Mouse (Mus musculus) liver, postnatal 0 days (tissue): ENCODE measurements around the gene Lenep. TPM values are rescaled to one million over a fixed set of nuclear protein-coding genes. Genes with fewer than 3 reads are reported as not detected.

Experiments
- ATAC-seq: fragments of 200-750 bp; cut with Nextera tagmentation; 2 replicates; pipeline ENCODE4 v1.8.0; 2017; ENCODE audit warnings: mild to moderate bottlenecking, moderate library complexity
- DNase-seq: peaks from one replicate; pipeline ENCODE4 v3.0.0-alpha.2; 2016
- H3K27ac ChIP-seq: fragments of 300-500 bp; sonication (generic); 2 replicates; pipeline ENCODE4 v1.5.1; 2014; ENCODE audit warnings: antibody characterized with exemption, moderate library complexity, mild to moderate bottlenecking, low read depth
- H3K27me3 ChIP-seq: fragments of 300-500 bp; sonication (generic); 2 replicates; pipeline ENCODE4 v1.6.1; 2014; ENCODE audit warnings: low read length, control low read depth, mixed read lengths; ENCODE audit not compliant: insufficient read depth
- H3K36me3 ChIP-seq: fragments of 300-500 bp; sonication (generic); replicated peaks from 2 replicates; pipeline ENCODE4 v1.6.1; 2014; ENCODE audit warnings: mild to moderate bottlenecking, control low read depth, low read length, moderate library complexity, mixed read lengths; ENCODE audit not compliant: insufficient read depth
- H3K4me1 ChIP-seq: fragments of 300-500 bp; sonication (generic); 2 replicates; pipeline ENCODE4 v1.6.1; 2014; ENCODE audit warnings: antibody characterized with exemption, mild to moderate bottlenecking, control low read depth; ENCODE audit not compliant: insufficient read depth
- H3K4me2 ChIP-seq: fragments of 300-500 bp; sonication (generic); 2 replicates; pipeline ENCODE4 v1.6.1; 2014; ENCODE audit warnings: low read depth, mild to moderate bottlenecking, low read length, moderate library complexity, mixed read lengths
- H3K4me3 ChIP-seq: fragments of 300-500 bp; sonication (generic); 2 replicates; pipeline ENCODE4 v1.5.1; 2014; ENCODE audit warnings: low read depth, low read length
- H3K9ac ChIP-seq: fragments of 300-500 bp; sonication (generic); replicated peaks from 2 replicates; pipeline ENCODE4 v1.6.1; 2014; ENCODE audit warnings: mild to moderate bottlenecking, moderate library complexity
- H3K9me3 ChIP-seq: fragments of 300-500 bp; sonication (generic); 2 replicates; pipeline ENCODE4 v1.6.1; 2016; ENCODE audit warnings: mild to moderate bottlenecking, control low read depth, low read length, mixed read lengths
- CTCF ChIP-seq: sonication (generic); IDR thresholded peaks from 2 replicates; pipeline ENCODE4 v1.5.1; 2016; ENCODE audit warnings: antibody characterized with exemption, low read depth
- EP300 ChIP-seq: IDR thresholded peaks from 2 replicates; pipeline ENCODE4 v1.6.1; 2016; ENCODE audit warnings: antibody characterized with exemption, low read depth, mild to moderate bottlenecking
- WGBS: fragments of 180-500 bp; shearing (Covaris S2); extraction: QIAGEN DNeasy Blood & Tissue Kit; methylation state at CpG from one replicate; pipeline ENCODE4 v1.1.7; 2014; ENCODE audit not compliant: insufficient replicate concordance; 5-methylcytosine and 5-hydroxymethylcytosine counted together
- polyA plus RNA-seq: library from polyadenylated mRNA; unstranded; fragments of >200 nt; fragmentation: Nextera tagmentation; extraction: Ambion mirVana; gene quantifications from 2 replicates; pipeline ENCODE4 v1.2.1, GENCODE M21; 2015

Gene Lenep
- polyA plus RNA-seq, 1 experiment from 2014 or later: not detected

DNA sequence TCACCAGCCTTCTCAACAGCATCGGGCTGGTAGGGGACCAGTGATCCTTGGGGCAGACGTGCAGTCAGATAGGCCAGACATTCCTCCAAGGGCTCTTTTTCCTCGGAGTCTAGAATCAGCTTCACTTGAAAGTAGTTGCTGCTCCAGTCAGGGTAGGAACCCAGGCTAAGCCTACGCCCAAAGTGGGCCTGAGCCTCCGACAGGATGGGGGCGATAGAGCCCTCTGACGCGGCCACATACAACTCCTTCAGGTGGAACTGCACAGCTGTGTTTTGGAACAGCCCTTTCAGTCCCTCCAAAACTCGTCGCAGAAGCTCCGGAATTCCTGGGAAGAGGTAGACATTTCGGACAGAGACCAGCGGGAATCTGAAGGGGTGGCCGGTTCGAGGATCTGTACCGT lies 5.9 kb upstream of the Lenep start:
- Histone ChIP-seq H3K4me2 (no peak overlapping the region), H3K27me3 (no peaks in the 10 kb centered on the region), H3K4me1 (peaks cover 18% of the 10 kb centered on the region), H3K36me3 (peaks cover 30% of the 10 kb centered on the region), H3K9me3 (no peaks in the 10 kb centered on the region), H3K4me3 (no peak overlapping the region), H3K9ac (no peak overlapping the region), H3K27ac (no peak overlapping the region)
- WGBS: 82% methylated on average over 16 of the region's 16 CpGs
- TF ChIP-seq EP300 (no peak), CTCF (no peak)
- no peak for DNase-seq
- no peak for ATAC-seq

DNA sequence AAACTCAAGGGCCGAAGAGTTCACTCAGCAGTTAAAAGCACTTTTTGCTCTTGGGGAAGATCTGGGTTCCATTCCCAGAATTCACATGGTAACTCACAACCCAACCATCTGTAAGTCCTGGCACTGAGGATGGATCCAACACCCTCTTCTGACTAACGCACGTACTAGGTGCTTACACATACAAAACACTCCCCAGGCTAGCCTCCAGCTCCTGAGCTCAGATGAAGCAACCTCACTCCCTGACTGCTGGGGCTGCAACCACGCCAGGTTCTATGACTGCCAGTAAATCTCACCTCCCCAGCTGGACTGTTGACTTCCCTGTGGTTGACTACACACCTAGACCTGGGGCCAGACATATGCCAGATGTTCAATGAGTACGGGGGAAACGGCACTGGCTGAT lies 4.3 kb upstream of the Lenep start:
- Histone ChIP-seq H3K36me3 (peaks cover 43% of the 10 kb centered on the region), H3K27ac (no peak overlapping the region)
- WGBS: 78% methylated on average over 6 of the region's 6 CpGs

DNA sequence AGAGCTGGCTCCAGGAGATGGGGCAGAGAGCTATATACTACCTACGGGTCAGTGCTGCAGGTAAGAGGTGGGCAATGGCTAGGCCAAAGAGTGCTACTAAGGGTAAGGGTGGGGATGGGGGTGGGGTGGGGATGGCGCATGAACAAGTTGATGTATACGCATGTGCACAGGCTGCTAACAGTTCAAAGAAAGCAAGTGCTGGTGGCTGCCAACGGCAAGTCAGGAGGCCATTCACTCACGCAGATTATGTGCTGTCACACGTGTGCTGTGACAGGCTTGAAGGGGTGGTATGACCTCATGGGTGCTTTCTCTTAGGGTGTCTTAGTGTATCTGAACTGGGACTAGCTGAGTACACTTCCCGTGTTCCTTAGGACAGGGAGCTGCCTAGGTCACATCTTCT lies 1.3 kb downstream of the Lenep start:
- Histone ChIP-seq H3K4me1 (peaks cover 11% of the 10 kb centered on the region), H3K27me3 (no peaks in the 10 kb centered on the region), H3K9ac (no peak overlapping the region), H3K9me3 (no peaks in the 10 kb centered on the region), H3K4me2 (no peak overlapping the region), H3K36me3 (peaks cover 38% of the 10 kb centered on the region), H3K4me3 (no peak overlapping the region), H3K27ac (no peak overlapping the region)
- 84% methylated on average over 7 of the region's 7 CpGs for WGBS
- TF ChIP-seq EP300: no peak
- no peak for TF ChIP-seq CTCF
- DNase-seq (no peak), ATAC-seq (no peak)

More for the DNA sequence above, 4.3 kb upstream of the Lenep start:
- H3K9ac ChIP-seq: no peak overlapping the region
- no peak for TF ChIP-seq EP300
- no peak for TF ChIP-seq CTCF
- no peaks in the 10 kb centered on the region for H3K9me3 ChIP-seq
- no peak for ATAC-seq
- no peak overlapping the region for H3K4me3 ChIP-seq
- H3K27me3 ChIP-seq: no peaks in the 10 kb centered on the region
- H3K4me1 ChIP-seq: peaks cover 15% of the 10 kb centered on the region
- no peak overlapping the region for H3K4me2 ChIP-seq
- no peak for DNase-seq

DNA sequence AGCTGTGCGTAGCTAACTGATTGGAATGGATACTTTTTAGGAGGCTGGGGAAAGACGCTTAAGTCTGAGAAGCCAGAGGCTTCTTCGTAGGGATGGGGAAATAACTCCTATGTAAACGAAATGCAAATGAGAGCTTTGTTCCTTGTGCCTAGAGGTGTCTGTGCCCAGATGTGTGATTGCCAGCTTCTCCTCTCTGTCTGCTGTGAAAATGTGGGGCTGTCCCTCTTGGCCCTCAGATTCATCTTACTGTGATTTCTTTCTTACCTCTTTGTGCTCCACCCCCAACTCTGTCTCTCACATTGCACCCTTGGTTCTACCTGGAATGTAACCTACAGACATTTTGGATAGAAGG lies 6.0 kb downstream of the Lenep start:
- no peak for DNase-seq
- Histone ChIP-seq H3K4me1 (peaks cover 34% of the 10 kb centered on the region), H3K9ac (peak overlapping the region; percentile 79), H3K27ac (peak overlapping the region; percentile 48; the same call in 1 of the 2 replicates), H3K27me3 (peaks cover 12% of the 10 kb centered on the region), H3K4me2 (peak overlapping the region; percentile 100), H3K9me3 (no peaks in the 10 kb centered on the region), H3K4me3 (peak overlapping the region; percentile 78), H3K36me3 (0 out of 2 replicates have a peak, but pooled peaks cover 4% of the 10 kb centered on the region)
- ATAC-seq: no peak
- WGBS: 4% methylated on average over 4 of the region's 4 CpGs
- TF ChIP-seq EP300 (no peak), CTCF (no peak)

GRCm38 (mm10) chr3:89395806-89396653 lies 6.6 kb downstream of the Lenep start:
- TF ChIP-seq CTCF (peak; percentile 94), EP300 (no peak)

GRCm38 (mm10) chr3:89395419-89395805 lies 7.2 kb downstream of the Lenep start:
- 4% methylated on average over 10 of the region's 10 CpGs for WGBS
- H3K4me2 ChIP-seq: peak overlapping the region; percentile 100
- H3K4me1 ChIP-seq: peaks cover 46% of the 10 kb centered on the region
- peak overlapping the region; percentile 78 for H3K4me3 ChIP-seq
- peaks cover 12% of the 10 kb centered on the region for H3K27me3 ChIP-seq
- H3K36me3 ChIP-seq: no peaks in the 10 kb centered on the region
- no peaks in the 10 kb centered on the region for H3K9me3 ChIP-seq
- ATAC-seq (no peak), DNase-seq (no peak)
- peak overlapping the region; percentile 99 for H3K27ac ChIP-seq
- H3K9ac ChIP-seq: peak overlapping the region; percentile 79
- TF ChIP-seq EP300 (no peak), CTCF (no peak)

More at GRCm38 (mm10) chr3:89395806-89396653, 6.6 kb downstream of the Lenep start:
- H3K27me3 ChIP-seq: peaks cover 12% of the 10 kb centered on the region
- peak overlapping the region; percentile 100 for H3K4me2 ChIP-seq
- no peaks in the 10 kb centered on the region for H3K9me3 ChIP-seq
- H3K4me3 ChIP-seq: peak overlapping the region; percentile 78
- ATAC-seq (no peak), DNase-seq (peak; percentile 67)
- H3K4me1 ChIP-seq: peaks cover 40% of the 10 kb centered on the region
- under 1% methylated on average over 36 of the region's 44 CpGs for WGBS
- H3K27ac ChIP-seq: peak overlapping the region; percentile 48; the same call in 1 of the 2 replicates
- no peaks in the 10 kb centered on the region for H3K36me3 ChIP-seq
- H3K9ac ChIP-seq: peak overlapping the region; percentile 79

- peak; percentile 30 for ATAC-seq
- peak overlapping the region; percentile 79 for H3K9ac ChIP-seq
- TF ChIP-seq EP300 (peak; percentile 39; the same call in 1 of the 2 replicates), CTCF (no peak)
- peak; percentile 84 for DNase-seq
- H3K36me3 ChIP-seq: no peaks in the 10 kb centered on the region
- peak overlapping the region; percentile 78 for H3K4me3 ChIP-seq
- 2% methylated on average over 12 of the region's 12 CpGs for WGBS
- peaks cover 12% of the 10 kb centered on the region for H3K27me3 ChIP-seq
- H3K4me1 ChIP-seq: peaks cover 51% of the 10 kb centered on the region
- H3K27ac ChIP-seq: peak overlapping the region; percentile 99
- H3K4me2 ChIP-seq: peak overlapping the region; percentile 100
- no peaks in the 10 kb centered on the region for H3K9me3 ChIP-seq
These were observed 7.7 kb downstream of the Lenep start for GRCm38 (mm10) chr3:89394894-89395256.
